In genomic region chr19:32211293-32211585, GRCm38 (mm10) we compare ENCODE assay signal across 8 mouse cellular contexts.
DNase-seq lines count a peak whose midpoint lies in the region; ATAC-seq and TF ChIP-seq lines count a peak whose summit lies in the region.

No protein-coding gene starts in this region.

- H3K4me3 ChIP-seq in forebrain, embryonic 10.5 days: peak overlapping the region; percentile 55
- no peak overlapping the region for H3K4me3 ChIP-seq in forebrain, postnatal 0 days (ENCODE audit: low read depth, low read length)
- H3K4me3 ChIP-seq in midbrain, embryonic 11.5 days (ENCODE audit: low read depth, low read length): peak overlapping the region; percentile 26; the same call in 1 of the 2 replicates
- no peak overlapping the region for H3K4me3 ChIP-seq in midbrain, embryonic 14.5 days (replicated peaks; ENCODE audit: low read depth, low read length)
- peak overlapping the region; percentile 38; the same call in 1 of the 2 replicates for H3K4me3 ChIP-seq in limb, embryonic 11.5 days (ENCODE audit: low read depth, low read length)
- peak overlapping the region; percentile 54 for H3K4me3 ChIP-seq in stomach, embryonic 16.5 days (replicated peaks; ENCODE audit: low read length)

- no peak for TF ChIP-seq CTCF in forebrain, postnatal 0 days (IDR thresholded peaks at IDR 0.05; ENCODE audit: low read depth)

- peak overlapping the region; percentile 76 for H3K27ac ChIP-seq in forebrain, embryonic 10.5 days
- no peak overlapping the region for H3K27ac ChIP-seq in forebrain, postnatal 0 days (ENCODE audit: low read depth, low read length)
- H3K27ac ChIP-seq in midbrain, embryonic 11.5 days (ENCODE audit: low read depth, low read length): no peak overlapping the region
- no peak overlapping the region for H3K27ac ChIP-seq in midbrain, embryonic 14.5 days (replicated peaks; ENCODE audit: low read depth, low read length)
- no peak overlapping the region; the same call in 1 of the 2 replicates for H3K27ac ChIP-seq in limb, embryonic 11.5 days (replicated peaks; ENCODE audit: low read depth, low read length)
- H3K27ac ChIP-seq in stomach, embryonic 16.5 days (ENCODE audit: low read length): peak overlapping the region; percentile 93

- no peak for ATAC-seq in forebrain, postnatal 0 days
- peak; percentile 70 for ATAC-seq in midbrain, embryonic 11.5 days (ENCODE audit: low FRiP score)
- no peak for ATAC-seq in midbrain, embryonic 14.5 days (ENCODE audit: low FRiP score, low TSS enrichment)
- peak; percentile 63 for ATAC-seq in limb, embryonic 11.5 days (ENCODE audit: insufficient number of reproducible peaks, low FRiP score, low TSS enrichment, low read depth)
- ATAC-seq in stomach, embryonic 16.5 days (ENCODE audit: insufficient read depth, low FRiP score): peak; percentile 15; the same call in 1 of the 2 replicates

- H3K9me3 ChIP-seq in forebrain, embryonic 10.5 days: no peaks in the 10 kb centered on the region
- no peaks in the 10 kb centered on the region for H3K9me3 ChIP-seq in forebrain, postnatal 0 days (ENCODE audit: low read length)
- H3K9me3 ChIP-seq in midbrain, embryonic 11.5 days (ENCODE audit: control insufficient read depth, low read length): no peaks in the 10 kb centered on the region
- no peaks in the 10 kb centered on the region for H3K9me3 ChIP-seq in midbrain, embryonic 14.5 days (ENCODE audit: control insufficient read depth, low read length)
- H3K9me3 ChIP-seq in limb, embryonic 11.5 days (ENCODE audit: control insufficient read depth, low read length): no peaks in the 10 kb centered on the region
- no peaks in the 10 kb centered on the region for H3K9me3 ChIP-seq in stomach, embryonic 16.5 days (replicated peaks; ENCODE audit: control insufficient read depth, low read length)

- H3K4me1 ChIP-seq in forebrain, embryonic 10.5 days: peaks cover 17% of the 10 kb centered on the region
- H3K4me1 ChIP-seq in forebrain, postnatal 0 days (ENCODE audit: insufficient read depth): no peaks in the 10 kb centered on the region
- peaks cover 12% of the 10 kb centered on the region for H3K4me1 ChIP-seq in midbrain, embryonic 11.5 days (ENCODE audit: control insufficient read depth, insufficient read depth, low read length)
- peaks cover 7% of the 10 kb centered on the region; the same call in 1 of the 2 replicates for H3K4me1 ChIP-seq in midbrain, embryonic 14.5 days (ENCODE audit: control insufficient read depth, insufficient read depth, low read length)
- no peaks in the 10 kb centered on the region for H3K4me1 ChIP-seq in limb, embryonic 11.5 days (ENCODE audit: control insufficient read depth, insufficient read depth, low read length)
- peaks cover 17% of the 10 kb centered on the region for H3K4me1 ChIP-seq in stomach, embryonic 16.5 days (ENCODE audit: control insufficient read depth, insufficient read depth, low read length)

- DNase-seq in forebrain, embryonic 10.5 days (ENCODE audit: extremely low spot score, low spot score): no peak
- no peak for DNase-seq in forebrain, postnatal 0 days
- no peak for DNase-seq in midbrain, embryonic 11.5 days (ENCODE audit: low spot score, missing footprints)
- DNase-seq in midbrain, embryonic 14.5 days: no peak
- DNase-seq in limb, embryonic 11.5 days (ENCODE audit: low spot score): no peak
- no peak for DNase-seq in adrenal gland, adult 2 months
- DNase-seq in layer of hippocampus, adult 8-10 months (ENCODE audit: low spot score in 2 of 2): no peak

- H3K9ac ChIP-seq in forebrain, postnatal 0 days: no peak overlapping the region
- peak overlapping the region; percentile 37; the same call in 1 of the 2 replicates for H3K9ac ChIP-seq in midbrain, embryonic 11.5 days (ENCODE audit: low read length)
- H3K9ac ChIP-seq in midbrain, embryonic 14.5 days (replicated peaks; ENCODE audit: low read length): no peak overlapping the region
- H3K9ac ChIP-seq in limb, embryonic 11.5 days (ENCODE audit: low read length): 0 out of 2 replicates have a peak overlapping the region, but pooled peaks have one; percentile 19
- peak overlapping the region; percentile 73; the same call in 1 of the 2 replicates for H3K9ac ChIP-seq in stomach, embryonic 16.5 days (ENCODE audit: low read length)

- H3K4me2 ChIP-seq in forebrain, postnatal 0 days (ENCODE audit: low read depth): no peak overlapping the region
- H3K4me2 ChIP-seq in midbrain, embryonic 11.5 days: peak overlapping the region; percentile 56
- H3K4me2 ChIP-seq in midbrain, embryonic 14.5 days (ENCODE audit: low read length): no peak overlapping the region; the same call in 1 of the 2 replicates
- peak overlapping the region; percentile 82 for H3K4me2 ChIP-seq in limb, embryonic 11.5 days (ENCODE audit: low read depth, severe bottlenecking)
- peak overlapping the region; percentile 64 for H3K4me2 ChIP-seq in stomach, embryonic 16.5 days (ENCODE audit: low read depth, low read length)

- H3K27me3 ChIP-seq in forebrain, embryonic 10.5 days (ENCODE audit: poor library complexity, severe bottlenecking): no peaks in the 10 kb centered on the region; the same call in 1 of the 2 replicates
- no peaks in the 10 kb centered on the region for H3K27me3 ChIP-seq in forebrain, postnatal 0 days (ENCODE audit: insufficient read depth, low read length)
- H3K27me3 ChIP-seq in midbrain, embryonic 11.5 days (ENCODE audit: control insufficient read depth, insufficient read depth, low read length): no peaks in the 10 kb centered on the region
- H3K27me3 ChIP-seq in midbrain, embryonic 14.5 days (ENCODE audit: control insufficient read depth, insufficient read depth, low read length): no peaks in the 10 kb centered on the region
- H3K27me3 ChIP-seq in limb, embryonic 11.5 days (ENCODE audit: control insufficient read depth, insufficient read depth, low read length): no peaks in the 10 kb centered on the region
- no peaks in the 10 kb centered on the region for H3K27me3 ChIP-seq in stomach, embryonic 16.5 days (ENCODE audit: control insufficient read depth, insufficient read depth, low read length)

- H3K36me3 ChIP-seq in forebrain, embryonic 10.5 days (replicated peaks): no peaks in the 10 kb centered on the region
- no peaks in the 10 kb centered on the region for H3K36me3 ChIP-seq in forebrain, postnatal 0 days (ENCODE audit: insufficient read depth)
- no peaks in the 10 kb centered on the region for H3K36me3 ChIP-seq in midbrain, embryonic 11.5 days (ENCODE audit: control insufficient read depth, insufficient read depth, low read length)
- H3K36me3 ChIP-seq in midbrain, embryonic 14.5 days (ENCODE audit: control insufficient read depth, insufficient read depth, low read length): no peaks in the 10 kb centered on the region
- H3K36me3 ChIP-seq in limb, embryonic 11.5 days (ENCODE audit: control insufficient read depth, insufficient read depth, low read length): no peaks in the 10 kb centered on the region
- no peaks in the 10 kb centered on the region for H3K36me3 ChIP-seq in stomach, embryonic 16.5 days (ENCODE audit: control insufficient read depth, insufficient read depth, low read length)

Comparison
In these comparisons a context has a peak if more than half of its experiments do, and no peak if none do; other contexts are left out.
1. H3K27ac ChIP-seq: peak in forebrain, embryonic 10.5 days (single experiment) and stomach, embryonic 16.5 days (single experiment); none in forebrain, postnatal 0 days (single experiment), midbrain, embryonic 11.5 days (single experiment), midbrain, embryonic 14.5 days (single experiment) and limb, embryonic 11.5 days (single experiment).
2. H3K4me3 ChIP-seq: peak in forebrain, embryonic 10.5 days (single experiment), midbrain, embryonic 11.5 days (single experiment), limb, embryonic 11.5 days (single experiment) and stomach, embryonic 16.5 days (single experiment); none in forebrain, postnatal 0 days (single experiment) and midbrain, embryonic 14.5 days (single experiment).
3. ATAC-seq: peak in midbrain, embryonic 11.5 days (single experiment), limb, embryonic 11.5 days (single experiment) and stomach, embryonic 16.5 days (single experiment); none in forebrain, postnatal 0 days (single experiment) and midbrain, embryonic 14.5 days (single experiment).
4. H3K4me2 ChIP-seq: peak in midbrain, embryonic 11.5 days (single experiment), limb, embryonic 11.5 days (single experiment) and stomach, embryonic 16.5 days (single experiment); none in forebrain, postnatal 0 days (single experiment) and midbrain, embryonic 14.5 days (single experiment).
5. H3K9ac ChIP-seq: peak in midbrain, embryonic 11.5 days (single experiment), limb, embryonic 11.5 days (single experiment) and stomach, embryonic 16.5 days (single experiment); none in forebrain, postnatal 0 days (single experiment) and midbrain, embryonic 14.5 days (single experiment).